Comparison of ENCODE assay signal across 8 mouse cellular contexts in genomic region chr13:102644789-102645551, GRCm38 (mm10). TPM values are rescaled to one million over a fixed set of nuclear protein-coding genes. Genes with fewer than 3 reads are reported as not detected.
DNase-seq lines count a peak whose midpoint lies in the region; ATAC-seq and TF ChIP-seq lines count a peak whose summit lies in the region.

No protein-coding gene starts in this region.

- no peaks in the 10 kb centered on the region for H3K36me3 ChIP-seq in hindbrain, postnatal 0 days (ENCODE audit: insufficient read depth, low read length)

- no peaks in the 10 kb centered on the region for H3K27me3 ChIP-seq in hindbrain, postnatal 0 days (ENCODE audit: insufficient read depth, low read length)

- H3K4me3 ChIP-seq in hindbrain, postnatal 0 days (ENCODE audit: low read length): peak overlapping the region; percentile 3; the same call in 1 of the 2 replicates

- 14% methylated on average over 17 of the region's 17 CpGs for WGBS in hindbrain, postnatal 0 days

- H3K9ac ChIP-seq in hindbrain, postnatal 0 days (replicated peaks; ENCODE audit: low read length): no peak overlapping the region

- peak; percentile 79 for ATAC-seq in activated CD4-positive, CD25-positive, alpha-beta regulatory T cell, adult 4 months
- ATAC-seq in hindbrain, postnatal 0 days: peak; percentile 83

- H3K27ac ChIP-seq in hindbrain, postnatal 0 days: no peak overlapping the region; the same call in 1 of the 2 replicates

- TF ChIP-seq CTCF in hindbrain, postnatal 0 days (IDR thresholded peaks at IDR 0.05; ENCODE audit: low read depth): peak; percentile 88

- DNase-seq in cerebellum, postnatal 25 days: peak; percentile 55 to 76
- peak; percentile 54 to 56 for DNase-seq in gastrocnemius, adult 8-10 months (ENCODE audit: low spot score in 2 of 2)
- DNase-seq in hindbrain, postnatal 0 days (ENCODE audit: low spot score): peak; percentile 93
- peak; percentile 54 to 72 for DNase-seq in layer of hippocampus, postnatal 36 days
- peak; percentile 86 for DNase-seq in lung, postnatal 10 days
- DNase-seq in retina, postnatal 1 day: peak; percentile 88
- DNase-seq in yolk sac, embryonic 10.5 days (ENCODE audit: low spot score): peak; percentile 42

- H3K4me2 ChIP-seq in hindbrain, postnatal 0 days (ENCODE audit: low read depth, low read length): peak overlapping the region; percentile 42

- H3K9me3 ChIP-seq in hindbrain, postnatal 0 days (ENCODE audit: low read length): no peaks in the 10 kb centered on the region

- H3K4me1 ChIP-seq in hindbrain, postnatal 0 days (ENCODE audit: insufficient read depth, low read length): peaks cover 5% of the 10 kb centered on the region; the same call in 1 of the 2 replicates

RNA-seq across cellular contexts. Expression of gene Cd180, which starts 48.4 kb away (rescaled TPM):
- polyA plus RNA-seq in activated CD4-positive, CD25-positive, alpha-beta regulatory T cell, adult 4 months (2017; shearing (Covaris generic)): 1 to 10 TPM in 1 of 2 experiments, under 1 TPM in 1; 0.67 to 1.3 TPM
- total RNA-seq in gastrocnemius, adult 8-10 months (2022): under 1 TPM in 3 of 4 experiments, not detected in 1; 0.11 to 0.18 (median 0.12) TPM
- total RNA-seq in hindbrain, postnatal 0 days (2014; rRNA removed): 0.68 and 1.9 TPM in 2 replicates
- 1.1 and 1.4 TPM in 2 replicates for polyA plus RNA-seq in hindbrain, postnatal 0 days (2015; fragmentation: Nextera tagmentation; extraction: Ambion mirVana)
- 1 to 10 TPM; 2.4 to 3.0 TPM for total RNA-seq in layer of hippocampus, postnatal 36 days (2021)

Comparison
In these comparisons a context has a peak if more than half of its experiments do, and no peak if none do; other contexts are left out.
1. DNase-seq: peak in every context shown above with its lines; median percentile 93 in hindbrain, postnatal 0 days; 88 in retina, postnatal 1 day; 86 in lung, postnatal 10 days; 66 in cerebellum, postnatal 25 days; 63 in layer of hippocampus, postnatal 36 days; 55 in gastrocnemius, adult 8-10 months; 42 in yolk sac, embryonic 10.5 days.